Comparison of ENCODE assay signal across 9 mouse cellular contexts in the genomic region with DNA sequence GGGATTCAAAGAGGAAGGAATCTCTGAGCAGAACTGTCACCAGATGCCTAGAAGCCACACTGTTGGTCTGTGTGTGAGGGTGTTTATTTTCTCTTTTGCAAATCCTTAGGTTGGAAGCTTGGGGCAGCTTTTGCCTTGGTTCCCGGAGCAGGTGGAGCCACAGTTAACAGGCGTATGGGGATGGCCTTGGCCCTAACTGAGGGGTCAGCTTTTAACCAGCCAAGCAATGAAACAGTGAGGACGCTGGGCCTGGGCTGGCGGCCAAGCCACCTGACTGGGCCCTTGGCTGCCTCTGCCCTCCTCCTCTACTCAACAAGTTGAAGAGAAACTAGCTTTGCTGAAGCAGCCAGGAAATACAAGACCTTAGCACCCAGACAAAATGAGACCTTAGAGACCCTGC. TPM values are rescaled to one million over a fixed set of nuclear protein-coding genes. Genes with fewer than 3 reads are reported as not detected.
DNase-seq lines count a peak whose midpoint lies in the region; ATAC-seq and TF ChIP-seq lines count a peak whose summit lies in the region.
"Had no signal": no experiment of that assay in that cellular context is flagged by ENCODE, and none has a peak within 500 bp of the region (broad histone marks: within the 10 kb centered on the region; RNA-seq: fewer than 3 reads in every experiment).

A gene (minus strand): TSS at position 105 of the 400 bp plus-strand sequence.

- H3K36me3 ChIP-seq in hindbrain, embryonic 10.5 days = no peaks in the 10 kb centered on the region
- H3K36me3 ChIP-seq in hindbrain, embryonic 12.5 days = no peaks in the 10 kb centered on the region
- no peaks in the 10 kb centered on the region for H3K36me3 ChIP-seq in heart, embryonic 15.5 days
- no peaks in the 10 kb centered on the region for H3K36me3 ChIP-seq in liver, embryonic 13.5 days
- H3K36me3 ChIP-seq: embryonic facial prominence, embryonic 15.5 days had no signal

- no peak within 1 kb of the TSS for H3K4me3 ChIP-seq in hindbrain, embryonic 10.5 days
- no peak within 1 kb of the TSS for H3K4me3 ChIP-seq in hindbrain, embryonic 12.5 days
- peak within 1 kb of the TSS; percentile 4 for H3K4me3 ChIP-seq in cortical plate, adult 2 months (ENCODE audit: insufficient read depth, low read length)
- H3K4me3 ChIP-seq in heart, embryonic 15.5 days = 0 out of 2 replicates have a peak within 1 kb of the TSS, but pooled peaks have one; percentile 10
- no peak within 1 kb of the TSS for H3K4me3 ChIP-seq in liver, embryonic 13.5 days (replicated peaks)
- H3K4me3 ChIP-seq: embryonic facial prominence, embryonic 15.5 days had no signal

- no peak for DNase-seq in hindbrain, embryonic 10.5 days (ENCODE audit: low spot score)
- peak; percentile 95 to 98 for DNase-seq in kidney, postnatal 25 days
- no peak for DNase-seq in liver, embryonic 13.5 days
- DNase-seq in right cerebral cortex, postnatal 4 days = peak; percentile 55
- no peak for DNase-seq in thymus, postnatal 0 days (ENCODE audit: low spot score)

- TF ChIP-seq POLR2A in cortical plate, adult 2 months (IDR thresholded peaks at IDR 0.05; ENCODE audit: extremely low read depth, insufficient read depth, low read length) = no peak

- H3K4me1 ChIP-seq in hindbrain, embryonic 10.5 days (replicated peaks) = peaks cover 44% of the 10 kb centered on the region
- H3K4me1 ChIP-seq in hindbrain, embryonic 12.5 days = peaks cover 10% of the 10 kb centered on the region; the same call in 1 of the 2 replicates
- no peaks in the 10 kb centered on the region for H3K4me1 ChIP-seq in cortical plate, adult 2 months (ENCODE audit: control insufficient read depth, insufficient read depth, low read length)
- H3K4me1 ChIP-seq in heart, embryonic 15.5 days (replicated peaks) = peaks cover 13% of the 10 kb centered on the region
- H3K4me1 ChIP-seq in liver, embryonic 13.5 days (replicated peaks) = no peaks in the 10 kb centered on the region

- ATAC-seq in hindbrain, embryonic 12.5 days (ENCODE audit: low FRiP score) = no peak
- ATAC-seq in heart, embryonic 15.5 days (replicated peaks; ENCODE audit: insufficient number of reproducible peaks, insufficient read depth, low FRiP score, low read depth) = peak; percentile 74
- ATAC-seq in liver, embryonic 13.5 days (ENCODE audit: low read depth) = peak; percentile 56

- no peaks in the 10 kb centered on the region for H3K9me3 ChIP-seq in hindbrain, embryonic 10.5 days
- H3K9me3 ChIP-seq in hindbrain, embryonic 12.5 days (replicated peaks) = no peaks in the 10 kb centered on the region
- no peaks in the 10 kb centered on the region for H3K9me3 ChIP-seq in heart, embryonic 15.5 days (replicated peaks)
- no peaks in the 10 kb centered on the region for H3K9me3 ChIP-seq in liver, embryonic 13.5 days (replicated peaks)
- H3K9me3 ChIP-seq: embryonic facial prominence, embryonic 15.5 days had no signal

- WGBS in hindbrain, embryonic 10.5 days = 42% methylated on average over 4 of the region's 4 CpGs
- 36% methylated on average over 4 of the region's 4 CpGs for WGBS in hindbrain, embryonic 12.5 days
- WGBS in heart, embryonic 15.5 days = 14% methylated on average over 4 of the region's 4 CpGs
- 65% methylated on average over 4 of the region's 4 CpGs for whole genome bisulfite sequencing in liver, embryonic 13.5 days (ENCODE audit: insufficient replicate concordance)

- TF ChIP-seq CTCF in cortical plate, adult 2 months (IDR thresholded peaks at IDR 0.05; ENCODE audit: extremely low read depth, insufficient read depth, low read length) = no peak

- H3K27me3 ChIP-seq in hindbrain, embryonic 10.5 days (ENCODE audit: insufficient read depth, poor library complexity, severe bottlenecking) = peaks cover 23% of the 10 kb centered on the region
- 0 out of 2 replicates have a peak, but pooled peaks cover 13% of the 10 kb centered on the region for H3K27me3 ChIP-seq in hindbrain, embryonic 12.5 days
- peaks cover 10% of the 10 kb centered on the region for H3K27me3 ChIP-seq in heart, embryonic 15.5 days
- no peaks in the 10 kb centered on the region for H3K27me3 ChIP-seq in liver, embryonic 13.5 days
- H3K27me3 ChIP-seq: embryonic facial prominence, embryonic 15.5 days had no signal

- H3K27ac ChIP-seq in hindbrain, embryonic 10.5 days = peak within 1 kb of the TSS; percentile 71
- no peak within 1 kb of the TSS; the same call in 1 of the 2 replicates for H3K27ac ChIP-seq in hindbrain, embryonic 12.5 days
- peak within 1 kb of the TSS; percentile 41 for H3K27ac ChIP-seq in cortical plate, adult 2 months (ENCODE audit: insufficient read depth, low read length)
- peak within 1 kb of the TSS; percentile 61; the same call in 1 of the 2 replicates for H3K27ac ChIP-seq in heart, embryonic 15.5 days
- H3K27ac ChIP-seq in liver, embryonic 13.5 days = peak within 1 kb of the TSS; percentile 59; the same call in 1 of the 2 replicates
- H3K27ac ChIP-seq: embryonic facial prominence, embryonic 15.5 days had no signal

- no peak within 1 kb of the TSS for H3K4me2 ChIP-seq in hindbrain, embryonic 12.5 days (replicated peaks)
- peak within 1 kb of the TSS; percentile 16 for H3K4me2 ChIP-seq in heart, embryonic 15.5 days
- H3K4me2 ChIP-seq in liver, embryonic 13.5 days = peak within 1 kb of the TSS; percentile 19
- H3K4me2 ChIP-seq: embryonic facial prominence, embryonic 15.5 days had no signal

- H3K9ac ChIP-seq in hindbrain, embryonic 12.5 days = no peak within 1 kb of the TSS
- H3K9ac ChIP-seq in heart, embryonic 15.5 days = no peak within 1 kb of the TSS
- no peak within 1 kb of the TSS for H3K9ac ChIP-seq in liver, embryonic 13.5 days
- H3K9ac ChIP-seq: embryonic facial prominence, embryonic 15.5 days had no signal

RNA-seq across cellular contexts. Expression of the gene that starts here (rescaled TPM):
- 0.41 and 0.47 TPM in 2 replicates for polyA plus RNA-seq in hindbrain, embryonic 10.5 days (2016; fragmentation: Nextera tagmentation; extraction: Ambion mirVana)
- 0.38 and 0.59 TPM in 2 replicates for polyA plus RNA-seq in hindbrain, embryonic 12.5 days (2016; fragmentation: Nextera tagmentation; extraction: Ambion mirVana)
- 4.8 and 5.4 TPM in 2 replicates for polyA plus RNA-seq in cortical plate, adult 2 months (2012; rRNA removed)
- polyA plus RNA-seq in heart, embryonic 15.5 days (2015; fragmentation: Nextera tagmentation; extraction: Ambion mirVana) = 0.13 and 0.76 TPM in 2 replicates
- polyA plus RNA-seq in liver, embryonic 13.5 days (2015; fragmentation: Nextera tagmentation; extraction: Ambion mirVana) = 0.12 and 0.17 TPM in 2 replicates
- polyA plus RNA-seq in thymus, postnatal 0 days (2015; fragmentation: Nextera tagmentation; extraction: Ambion mirVana) = 1.9 and 2.6 TPM in 2 replicates

Comparison
In these comparisons a context has a peak if more than half of its experiments do, and no peak if none do; other contexts are left out.
1. Peak in ATAC-seq, H3K4me3 ChIP-seq, H3K27ac ChIP-seq and H3K4me2 ChIP-seq in heart, embryonic 15.5 days; RNA of the gene not detected or under 1 TPM.
2. Peak in ATAC-seq, H3K27ac ChIP-seq and H3K4me2 ChIP-seq in liver, embryonic 13.5 days; RNA of the gene not detected or under 1 TPM.
3. DNase-seq: peak in kidney, postnatal 25 days (2 of 2) and right cerebral cortex, postnatal 4 days (single experiment); none in hindbrain, embryonic 10.5 days (single experiment), liver, embryonic 13.5 days (single experiment) and thymus, postnatal 0 days (single experiment).